Mouse (Mus musculus) liver, adult 2 months (tissue): ENCODE results near the gene Pigz.

Experiments used
- CTCF ChIP-seq: fragments of 200-500 bp; IDR thresholded peaks from 2 replicates; pipeline ENCODE4 v1.5.1; 2011; ENCODE audit warnings: low read depth, low read length, control low read depth
- POLR2A ChIP-seq: fragments of 200-500 bp; IDR thresholded peaks from 2 replicates; pipeline ENCODE4 v1.6.1; 2011; ENCODE audit warnings: low read length, control low read depth; ENCODE audit not compliant: insufficient read depth; ENCODE audit errors: extremely low read depth

GRCm38 (mm10) chr16:31898546-31899326 is 34.9 kb upstream of the Pigz start:
- TF ChIP-seq CTCF (no peak), POLR2A (no peak)
